8 mouse cellular contexts compared by ENCODE assay signal in genomic region chr9:70678682-70679131, GRCm38 (mm10). TPM values are rescaled to one million over a fixed set of nuclear protein-coding genes. Genes with fewer than 3 reads are reported as not detected.
DNase-seq lines count a peak whose midpoint lies in the region; ATAC-seq and TF ChIP-seq lines count a peak whose summit lies in the region.

Gene Adam10, plus strand, starts transcription at chr9:70678997.

- ATAC-seq in forebrain, embryonic 12.5 days (ENCODE audit: low FRiP score): peak; percentile 99
- peak; percentile 98 for ATAC-seq in heart, postnatal 0 days (ENCODE audit: insufficient read depth, low read depth)
- ATAC-seq in liver, embryonic 16.5 days (ENCODE audit: low read depth): peak; percentile 97
- ATAC-seq in neural tube, embryonic 13.5 days (ENCODE audit: low read depth): peak; percentile 99

- no peaks in the 10 kb centered on the region for H3K27me3 ChIP-seq in CH12.LX (replicated peaks)
- no peaks in the 10 kb centered on the region for H3K27me3 ChIP-seq in forebrain, embryonic 12.5 days
- H3K27me3 ChIP-seq in heart, postnatal 0 days (ENCODE audit: control insufficient read depth, insufficient read depth, low read length): no peaks in the 10 kb centered on the region
- no peaks in the 10 kb centered on the region for H3K27me3 ChIP-seq in liver, embryonic 16.5 days (ENCODE audit: control insufficient read depth, insufficient read depth, low read depth, low read length)
- H3K27me3 ChIP-seq in neural tube, embryonic 13.5 days: no peaks in the 10 kb centered on the region
- H3K27me3 ChIP-seq in testis, adult 2 months (ENCODE audit: control insufficient read depth, insufficient read depth, low read length): no peaks in the 10 kb centered on the region

- H3K27ac ChIP-seq in CH12.LX (ENCODE audit: insufficient read depth, low read depth): peak within 1 kb of the TSS; percentile 77
- peak within 1 kb of the TSS; percentile 97 for H3K27ac ChIP-seq in forebrain, embryonic 12.5 days
- H3K27ac ChIP-seq in heart, postnatal 0 days (ENCODE audit: low read depth): peak within 1 kb of the TSS; percentile 96
- peak within 1 kb of the TSS; percentile 97 for H3K27ac ChIP-seq in liver, embryonic 16.5 days (ENCODE audit: low read length)
- peak within 1 kb of the TSS; percentile 99 for H3K27ac ChIP-seq in neural tube, embryonic 13.5 days (replicated peaks)
- peak within 1 kb of the TSS; percentile 92 for H3K27ac ChIP-seq in testis, adult 2 months (ENCODE audit: control insufficient read depth, insufficient read depth, low read depth, low read length)

- in situ Hi-C loops in CH12.LX (cut with MboI; ENCODE audit: low pct_ligation_motif_present, low pct_unique_long_range_greater_than_20kb, low sequenced_read_pairs): loop anchor here (5.0 to 10.0 kb wide), 3 partner anchors 79 to 396 kb away; no protein-coding TSS in a partner anchor

- peaks cover 3 to 15% of the 10 kb centered on the region in 2 experiments; a peak in 3 of 4 replicates for H3K4me1 ChIP-seq in CH12.LX (ENCODE audit: control insufficient read depth in 1 of 2, insufficient read depth in 2 of 2)
- H3K4me1 ChIP-seq in forebrain, embryonic 12.5 days: peaks cover 19% of the 10 kb centered on the region
- peaks cover 7% of the 10 kb centered on the region for H3K4me1 ChIP-seq in heart, postnatal 0 days (ENCODE audit: control insufficient read depth, insufficient read depth)
- H3K4me1 ChIP-seq in liver, embryonic 16.5 days (ENCODE audit: control insufficient read depth, low read depth, low read length): peaks cover 33% of the 10 kb centered on the region
- peaks cover 31% of the 10 kb centered on the region for H3K4me1 ChIP-seq in neural tube, embryonic 13.5 days (replicated peaks)
- peaks cover 5% of the 10 kb centered on the region; the same call in 1 of the 2 replicates for H3K4me1 ChIP-seq in testis, adult 2 months (ENCODE audit: control insufficient read depth, insufficient read depth, low read length)

- TF ChIP-seq EP300 in CH12.LX (IDR thresholded peaks at IDR 0.05; ENCODE audit: low read length): no peak
- TF ChIP-seq EP300 in heart, postnatal 0 days (IDR thresholded peaks at IDR 0.05; ENCODE audit: low read depth): no peak

- dilution Hi-C loops in CH12.LX (cut with MboI; ENCODE audit: extremely low pct_ligation_motif_present, extremely low pct_unique_long_range_greater_than_20kb, low sequenced_read_pairs): no loop called here

- TF ChIP-seq POLR2A in CH12.LX (IDR thresholded peaks at IDR 0.05; ENCODE audit: low read depth, low read length): peak; percentile 88
- peak; percentile 87 for TF ChIP-seq POLR2A in testis, adult 2 months (IDR thresholded peaks at IDR 0.05; ENCODE audit: control insufficient read depth, low read depth, low read length)

- DNase-seq in CH12.LX (ENCODE audit: extremely low read depth): peak; percentile 95
- DNase-seq in c-Kit-positive CD71-positive TER-119-negative erythroid progenitor cells, embryonic 14.5 days (ENCODE audit: low read depth): peak; percentile 97
- peak; percentile 98 for DNase-seq in heart, postnatal 0 days (ENCODE audit: low spot score)
- DNase-seq in kidney, postnatal 4 days: peak; percentile 99

- H3K9me3 ChIP-seq in CH12.LX (replicated peaks; ENCODE audit: low read length): no peaks in the 10 kb centered on the region
- H3K9me3 ChIP-seq in forebrain, embryonic 12.5 days: no peaks in the 10 kb centered on the region
- H3K9me3 ChIP-seq in heart, postnatal 0 days (replicated peaks; ENCODE audit: control insufficient read depth, low read length): no peaks in the 10 kb centered on the region
- no peaks in the 10 kb centered on the region for H3K9me3 ChIP-seq in liver, embryonic 16.5 days (replicated peaks; ENCODE audit: control insufficient read depth, low read length)
- H3K9me3 ChIP-seq in neural tube, embryonic 13.5 days: no peaks in the 10 kb centered on the region

- WGBS in forebrain, embryonic 12.5 days: 1% methylated on average over 48 of the region's 48 CpGs
- WGBS in heart, postnatal 0 days: under 1% methylated on average over 43 of the region's 48 CpGs
- WGBS in liver, embryonic 16.5 days (ENCODE audit: insufficient replicate concordance): 0% methylated on average over 43 of the region's 48 CpGs
- whole genome bisulfite sequencing in neural tube, embryonic 13.5 days: under 1% methylated on average over 48 of the region's 48 CpGs

- H3K9ac ChIP-seq in CH12.LX (ENCODE audit: insufficient read depth, low read depth): peak within 1 kb of the TSS; percentile 89
- H3K9ac ChIP-seq in forebrain, embryonic 12.5 days: peak within 1 kb of the TSS; percentile 95
- H3K9ac ChIP-seq in heart, postnatal 0 days (replicated peaks; ENCODE audit: low read depth, low read length): peak within 1 kb of the TSS; percentile 87
- peak within 1 kb of the TSS; percentile 97 for H3K9ac ChIP-seq in liver, embryonic 16.5 days (ENCODE audit: low read depth, low read length)
- peak within 1 kb of the TSS; percentile 98 for H3K9ac ChIP-seq in neural tube, embryonic 13.5 days

- TF ChIP-seq RAD21 in CH12.LX (IDR thresholded peaks at IDR 0.05; ENCODE audit: low read depth, low read length): no peak

- H3K4me3 ChIP-seq in CH12.LX (replicated peaks in 1 of 3; ENCODE audit: low read depth in 2 of 3, low read length in 2 of 3, poor library complexity in 1 of 3): peak within 1 kb of the TSS; percentile 57 to 95 (median 92)
- peak within 1 kb of the TSS; percentile 98 for H3K4me3 ChIP-seq in forebrain, embryonic 12.5 days (replicated peaks)
- peak within 1 kb of the TSS; percentile 76 for H3K4me3 ChIP-seq in heart, postnatal 0 days (ENCODE audit: low read depth, low read length)
- peak within 1 kb of the TSS; percentile 80 for H3K4me3 ChIP-seq in liver, embryonic 16.5 days (ENCODE audit: low read depth, low read length)
- H3K4me3 ChIP-seq in neural tube, embryonic 13.5 days: peak within 1 kb of the TSS; percentile 97
- peak within 1 kb of the TSS; percentile 95 for H3K4me3 ChIP-seq in testis, adult 2 months (ENCODE audit: control insufficient read depth, low read depth, low read length)

- no peaks in the 10 kb centered on the region for H3K36me3 ChIP-seq in CH12.LX (replicated peaks in 1 of 2; ENCODE audit: control insufficient read depth in 1 of 2, insufficient read depth in 1 of 2, low read length in 1 of 2)
- no peaks in the 10 kb centered on the region for H3K36me3 ChIP-seq in forebrain, embryonic 12.5 days (replicated peaks)
- no peaks in the 10 kb centered on the region for H3K36me3 ChIP-seq in heart, postnatal 0 days (replicated peaks; ENCODE audit: control insufficient read depth, insufficient read depth, low read length)
- no peaks in the 10 kb centered on the region; the same call in 1 of the 2 replicates for H3K36me3 ChIP-seq in liver, embryonic 16.5 days (ENCODE audit: control insufficient read depth, insufficient read depth)
- no peaks in the 10 kb centered on the region for H3K36me3 ChIP-seq in neural tube, embryonic 13.5 days
- H3K36me3 ChIP-seq in testis, adult 2 months (ENCODE audit: control insufficient read depth, insufficient read depth, low read length): no peaks in the 10 kb centered on the region

- peak within 1 kb of the TSS; percentile 65 for H3K4me2 ChIP-seq in CH12.LX (ENCODE audit: insufficient read depth, low read depth, poor library complexity, severe bottlenecking)
- H3K4me2 ChIP-seq in forebrain, embryonic 12.5 days: peak within 1 kb of the TSS; percentile 82
- H3K4me2 ChIP-seq in heart, postnatal 0 days (ENCODE audit: low read depth, low read length): peak within 1 kb of the TSS; percentile 79
- peak within 1 kb of the TSS; percentile 87 for H3K4me2 ChIP-seq in liver, embryonic 16.5 days (ENCODE audit: low read depth, low read length)
- H3K4me2 ChIP-seq in neural tube, embryonic 13.5 days: peak within 1 kb of the TSS; percentile 89

- peaks cover 33% of the 10 kb centered on the region for H3K79me2 ChIP-seq in CH12.LX (replicated peaks; ENCODE audit: control insufficient read depth, extremely low read depth, insufficient read depth, poor library complexity, severe bottlenecking)

- TF ChIP-seq CTCF in CH12.LX (conservative IDR thresholded peaks at IDR 0.05 in 1 of 2, IDR thresholded peaks at IDR 0.05 in 1 of 2; ENCODE audit: low read depth in 2 of 2, low read length in 2 of 2): no peak
- no peak for TF ChIP-seq CTCF in heart, postnatal 0 days (IDR thresholded peaks at IDR 0.05; ENCODE audit: low read depth)
- no peak for TF ChIP-seq CTCF in testis, adult 2 months (IDR thresholded peaks at IDR 0.05; ENCODE audit: control insufficient read depth, insufficient read depth, insufficient replicate concordance, low read depth, low read length)

TF ChIP-seq in CH12.LX, 34 proteins besides CTCF, POLR2A, EP300 and RAD21 (continues in another document):
- TF ChIP-seq KAT2A (IDR thresholded peaks at IDR 0.05; ENCODE audit: insufficient replicate concordance, low read length): 0 out of 2 replicates have a peak, but pooled peaks have one; percentile 13
- TF ChIP-seq HCFC1 (IDR thresholded peaks at IDR 0.05; ENCODE audit: low read depth, low read length): peak; percentile 61
- peak; percentile 97 for TF ChIP-seq USF1 (IDR thresholded peaks at IDR 0.05; ENCODE audit: low read depth, low read length)
- peak; percentile 83 for TF ChIP-seq USF2 (conservative IDR thresholded peaks at IDR 0.05; ENCODE audit: low read depth, low read length)
- no peak for TF ChIP-seq CHD2 (IDR thresholded peaks at IDR 0.05; ENCODE audit: low read length)
- no peak for TF ChIP-seq CHD1 (IDR thresholded peaks at IDR 0.05; ENCODE audit: low read depth, low read length)
- TF ChIP-seq ZMIZ1 (IDR thresholded peaks at IDR 0.05; ENCODE audit: low read depth, low read length): peak; percentile 85
- TF ChIP-seq SIN3A (IDR thresholded peaks at IDR 0.05; ENCODE audit: low read length): peak; percentile 73; the same call in 1 of the 2 replicates
- TF ChIP-seq MEF2A (IDR thresholded peaks at IDR 0.05; ENCODE audit: borderline replicate concordance, low read depth, low read length): 0 out of 2 replicates have a peak, but pooled peaks have one; percentile 60
- peak; percentile 74; the same call in 1 of the 2 replicates for TF ChIP-seq MAZ (IDR thresholded peaks at IDR 0.05; ENCODE audit: low read depth, low read length)
- peak; percentile 83 for TF ChIP-seq NELFE (IDR thresholded peaks at IDR 0.05; ENCODE audit: low read depth, low read length)
- peak; percentile 40; the same call in 1 of the 2 replicates for TF ChIP-seq E2F4 (IDR thresholded peaks at IDR 0.05; ENCODE audit: insufficient replicate concordance, low read depth, low read length)

RNA-seq across cellular contexts. Expression of gene Adam10, which starts in this region (rescaled TPM):
- total RNA-seq in CH12.LX (2012; rRNA removed): 9.3 and 9.6 TPM in 2 replicates
- total RNA-seq in CH12.LX (2014; rRNA removed): 17.7 and 17.8 TPM in 2 replicates
- 26.3 and 28.9 TPM in 2 replicates for polyA plus RNA-seq in CH12.LX (2012; ENCODE audit: insufficient read length, low read depth)
- 78.8 and 80.0 TPM in 2 replicates for polyA plus RNA-seq in forebrain, embryonic 12.5 days (2016; fragmentation: Nextera tagmentation; extraction: Ambion mirVana)
- total RNA-seq in heart, postnatal 0 days (2014; rRNA removed; ENCODE audit: low replicate concordance): 15.0 and 20.2 TPM in 2 replicates
- 39.3 and 39.9 TPM in 2 replicates for polyA plus RNA-seq in heart, postnatal 0 days (2015; fragmentation: Nextera tagmentation; extraction: Ambion mirVana)
- 66.1 and 68.4 TPM in 2 replicates for polyA plus RNA-seq in liver, embryonic 16.5 days (2015; fragmentation: Nextera tagmentation; extraction: Ambion mirVana)
- polyA plus RNA-seq in neural tube, embryonic 13.5 days (2015; fragmentation: Nextera tagmentation; extraction: Ambion mirVana): 93.6 and 99.7 TPM in 2 replicates
- 4.5 and 6.8 TPM in 2 replicates for polyA plus RNA-seq in testis, adult 2 months (2012; rRNA removed)

Comparison
In these comparisons a context has a peak if more than half of its experiments do, and no peak if none do; other contexts are left out.
1. Peak in every context shown above with its lines: DNase-seq, ATAC-seq, H3K4me3 ChIP-seq and H3K27ac ChIP-seq.